Mouse (Mus musculus): ENCODE measurements around the gene Wwox. TPM values are rescaled to one million over a fixed set of nuclear protein-coding genes. Genes with fewer than 3 reads are reported as not detected.

Wwox gene
- polyA plus RNA-seq, 1 experiment = 4.7 TPM

DNA sequence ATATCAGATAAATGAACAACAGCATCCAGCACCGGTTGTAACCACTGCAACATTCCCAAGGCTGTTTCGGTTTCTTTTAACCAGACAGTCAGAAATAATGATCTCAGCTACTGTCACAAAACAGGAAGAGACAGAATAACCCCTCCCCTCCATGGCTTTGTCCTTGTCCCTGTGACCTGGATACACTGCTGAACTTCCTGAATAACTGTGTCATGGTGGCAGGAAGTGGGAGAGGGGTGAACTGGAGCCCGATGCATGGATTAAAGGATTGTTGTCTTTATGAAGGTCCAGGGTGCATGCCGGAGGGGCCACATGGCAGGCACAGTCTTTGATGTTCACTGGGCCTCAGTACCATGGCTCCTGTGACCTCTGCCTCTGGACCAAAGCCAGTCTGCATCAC lies 607.0 kb downstream of the Wwox start:
- no peak overlapping the region for H3K4me3 ChIP-seq (replicated peaks)
- no peaks in the 10 kb centered on the region for H3K4me1 ChIP-seq
- no peaks in the 10 kb centered on the region for H3K36me3 ChIP-seq (replicated peaks; ENCODE audit: low read length)
- no peak for TF ChIP-seq FLI1 (IDR thresholded peaks at IDR 0.05; ENCODE audit: low read length)
- no peak for TF ChIP-seq GATA1 (IDR thresholded peaks at IDR 0.05; ENCODE audit: borderline replicate concordance, low read length)
- peaks cover 73% of the 10 kb centered on the region for H3K9me3 ChIP-seq
- no peaks in the 10 kb centered on the region for H3K27me3 ChIP-seq (replicated peaks)

- Histone ChIP-seq H3K9me3 (peaks cover 44% of the 10 kb centered on the region), H3K4me3 (replicated peaks) (peak overlapping the region; percentile 47), H3K4me1 (no peaks in the 10 kb centered on the region), H3K36me3 (replicated peaks; ENCODE audit: low read length) (no peaks in the 10 kb centered on the region), H3K27me3 (replicated peaks) (no peaks in the 10 kb centered on the region)
- no peak for TF ChIP-seq GATA1 (IDR thresholded peaks at IDR 0.05; ENCODE audit: borderline replicate concordance, low read length)
- TF ChIP-seq FLI1 (IDR thresholded peaks at IDR 0.05; ENCODE audit: low read length) = no peak
Observed at GRCm38 (mm10) chr8:115058193-115058835, 618.9 kb downstream of the Wwox start.

DNA sequence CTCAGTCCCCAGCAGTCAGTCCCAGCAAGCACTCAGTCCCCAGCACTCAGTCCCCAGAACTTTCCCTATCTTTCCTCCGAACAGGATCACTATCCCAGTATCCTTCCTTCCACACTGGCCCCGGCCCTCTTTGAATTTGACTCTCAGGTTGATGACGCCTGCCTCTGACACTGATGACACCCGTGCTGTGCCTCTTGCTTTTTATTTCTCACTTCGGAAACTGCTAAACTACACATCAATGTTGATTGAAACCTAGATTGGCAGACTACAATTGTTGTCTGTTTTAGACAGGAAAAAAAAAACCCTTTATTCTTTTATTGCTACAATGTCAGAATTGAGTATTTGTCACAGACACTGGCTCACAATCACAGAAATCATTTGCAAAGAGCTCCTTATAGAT lies 624.2 kb downstream of the Wwox start:
- Histone ChIP-seq H3K9me3 (peaks cover 20% of the 10 kb centered on the region), H3K36me3 (replicated peaks; ENCODE audit: low read length) (no peaks in the 10 kb centered on the region), H3K4me1 (no peaks in the 10 kb centered on the region), H3K27me3 (replicated peaks) (no peaks in the 10 kb centered on the region), H3K4me3 (replicated peaks) (no peak overlapping the region)
- TF ChIP-seq GATA1 (IDR thresholded peaks at IDR 0.05; ENCODE audit: borderline replicate concordance, low read length) (no peak), FLI1 (IDR thresholded peaks at IDR 0.05; ENCODE audit: low read length) (no peak)

DNA sequence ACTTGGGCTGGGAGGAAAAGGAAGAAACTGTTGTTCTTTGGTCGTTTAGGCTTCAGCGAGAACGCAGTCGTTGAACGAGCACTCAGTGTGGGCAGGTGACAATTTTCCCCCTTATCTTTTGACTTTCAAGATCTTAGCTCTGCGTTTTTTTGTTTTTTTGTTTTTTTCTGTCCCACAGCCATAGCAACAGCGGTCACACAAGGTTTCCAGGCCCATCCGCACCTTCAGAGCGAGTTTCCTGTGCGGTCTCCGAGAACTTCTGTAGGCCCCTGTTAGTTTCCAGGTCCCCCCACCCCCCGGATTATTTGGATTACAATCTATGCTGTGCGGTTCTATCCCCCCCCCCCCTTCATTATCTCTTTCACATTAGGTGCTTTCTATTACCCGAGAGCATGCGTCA lies 625.2 kb downstream of the Wwox start:
- Histone ChIP-seq H3K4me1 (no peaks in the 10 kb centered on the region), H3K9me3 (peaks cover 20% of the 10 kb centered on the region), H3K27me3 (replicated peaks) (no peaks in the 10 kb centered on the region), H3K36me3 (replicated peaks; ENCODE audit: low read length) (no peaks in the 10 kb centered on the region), H3K4me3 (replicated peaks) (no peak overlapping the region)
- TF ChIP-seq GATA1 (IDR thresholded peaks at IDR 0.05; ENCODE audit: borderline replicate concordance, low read length) (no peak), FLI1 (IDR thresholded peaks at IDR 0.05; ENCODE audit: low read length) (no peak)

GRCm38 (mm10) chr8:115065386-115065785 lies 625.9 kb downstream of the Wwox start:
- H3K36me3 ChIP-seq (replicated peaks; ENCODE audit: low read length) = no peaks in the 10 kb centered on the region
- no peaks in the 10 kb centered on the region for H3K27me3 ChIP-seq (replicated peaks)
- TF ChIP-seq GATA1 (IDR thresholded peaks at IDR 0.05; ENCODE audit: borderline replicate concordance, low read length) (no peak), FLI1 (IDR thresholded peaks at IDR 0.05; ENCODE audit: low read length) (no peak)
- H3K4me3 ChIP-seq (replicated peaks) = no peak overlapping the region
- H3K9me3 ChIP-seq = peaks cover 20% of the 10 kb centered on the region
- no peaks in the 10 kb centered on the region for H3K4me1 ChIP-seq

- no peaks in the 10 kb centered on the region for H3K4me1 ChIP-seq
- no peak for TF ChIP-seq FLI1 (IDR thresholded peaks at IDR 0.05; ENCODE audit: low read length)
- no peak for TF ChIP-seq GATA1 (IDR thresholded peaks at IDR 0.05; ENCODE audit: borderline replicate concordance, low read length)
Observed at GRCm38 (mm10) chr8:115066550-115067058, 627.1 kb downstream of the Wwox start.

DNA sequence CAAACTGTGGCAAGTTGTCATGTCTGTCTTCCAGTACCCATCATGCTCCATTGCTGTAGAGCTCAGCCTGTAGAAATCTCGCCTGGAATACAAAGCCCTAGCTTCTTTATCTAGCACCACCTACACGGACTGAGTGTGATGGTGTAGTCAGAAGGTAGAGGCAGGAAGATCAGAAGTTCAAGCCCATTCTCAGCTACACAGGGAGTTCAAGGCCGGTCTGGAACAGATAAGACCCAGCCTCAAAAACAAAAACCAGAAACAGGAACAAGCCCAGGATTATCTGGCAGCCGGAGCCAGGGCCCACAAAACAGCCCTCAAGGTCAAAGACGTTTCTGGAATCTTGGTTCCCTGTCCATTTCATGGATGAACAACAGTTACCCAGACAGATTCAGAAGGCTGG lies 629.3 kb downstream of the Wwox start:
- no peaks in the 10 kb centered on the region for H3K4me1 ChIP-seq
- H3K36me3 ChIP-seq (replicated peaks; ENCODE audit: low read length) = no peaks in the 10 kb centered on the region
- no peaks in the 10 kb centered on the region for H3K27me3 ChIP-seq (replicated peaks)
- TF ChIP-seq FLI1 (IDR thresholded peaks at IDR 0.05; ENCODE audit: low read length) = no peak
- no peak for TF ChIP-seq GATA1 (IDR thresholded peaks at IDR 0.05; ENCODE audit: borderline replicate concordance, low read length)
- no peak overlapping the region for H3K4me3 ChIP-seq (replicated peaks)
- H3K9me3 ChIP-seq = peaks cover 28% of the 10 kb centered on the region

More at GRCm38 (mm10) chr8:115066550-115067058, 627.1 kb downstream of the Wwox start:
- Histone ChIP-seq H3K36me3 (replicated peaks; ENCODE audit: low read length) (no peaks in the 10 kb centered on the region), H3K4me3 (replicated peaks) (no peak overlapping the region), H3K27me3 (replicated peaks) (no peaks in the 10 kb centered on the region), H3K9me3 (peaks cover 26% of the 10 kb centered on the region)

DNA sequence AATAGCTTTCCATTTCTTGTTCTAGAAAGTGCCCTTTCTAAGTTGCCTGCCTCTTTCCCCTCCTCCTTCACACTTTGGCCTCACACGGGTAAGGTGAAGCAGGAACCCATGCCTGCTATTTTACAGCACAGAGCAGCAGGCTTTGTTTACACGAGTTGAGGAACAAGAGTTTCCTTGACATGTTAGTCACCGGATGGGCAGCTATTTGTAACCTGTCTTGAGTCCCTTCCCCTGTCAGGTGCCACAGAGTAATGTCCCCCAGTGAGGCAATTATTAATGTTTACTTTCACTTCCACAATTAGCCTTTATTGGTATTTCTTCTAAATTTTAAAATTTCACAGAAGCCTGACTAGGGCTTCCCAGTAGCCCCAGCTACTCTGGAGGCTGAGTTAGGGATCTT lies 630.8 kb downstream of the Wwox start:
- Histone ChIP-seq H3K36me3 (replicated peaks; ENCODE audit: low read length) (no peaks in the 10 kb centered on the region), H3K27me3 (replicated peaks) (no peaks in the 10 kb centered on the region), H3K4me1 (no peaks in the 10 kb centered on the region), H3K4me3 (replicated peaks) (no peak overlapping the region), H3K9me3 (peaks cover 28% of the 10 kb centered on the region)
- TF ChIP-seq FLI1 (IDR thresholded peaks at IDR 0.05; ENCODE audit: low read length) = no peak

- H3K27me3 ChIP-seq (replicated peaks) = no peaks in the 10 kb centered on the region
- H3K9me3 ChIP-seq = peaks cover 26% of the 10 kb centered on the region
- TF ChIP-seq FLI1 (IDR thresholded peaks at IDR 0.05; ENCODE audit: low read length) (no peak), GATA1 (IDR thresholded peaks at IDR 0.05; ENCODE audit: borderline replicate concordance, low read length) (no peak)
- H3K4me1 ChIP-seq = no peaks in the 10 kb centered on the region
- no peak overlapping the region for H3K4me3 ChIP-seq (replicated peaks)
- H3K36me3 ChIP-seq (replicated peaks; ENCODE audit: low read length) = no peaks in the 10 kb centered on the region
Observed at GRCm38 (mm10) chr8:115071231-115071630, 631.8 kb downstream of the Wwox start.

- peaks cover 45% of the 10 kb centered on the region for H3K9me3 ChIP-seq
- H3K27me3 ChIP-seq (replicated peaks) = no peaks in the 10 kb centered on the region
- no peaks in the 10 kb centered on the region for H3K36me3 ChIP-seq (replicated peaks; ENCODE audit: low read length)
- H3K4me3 ChIP-seq (replicated peaks) = no peak overlapping the region
- TF ChIP-seq FLI1 (IDR thresholded peaks at IDR 0.05; ENCODE audit: low read length) = no peak
- TF ChIP-seq GATA1 (IDR thresholded peaks at IDR 0.05; ENCODE audit: borderline replicate concordance, low read length) = no peak
- H3K4me1 ChIP-seq = no peaks in the 10 kb centered on the region
Observed at GRCm38 (mm10) chr8:115078296-115078695, 638.8 kb downstream of the Wwox start.

All from megakaryocyte, embryonic 14.5 days (primary cell).